Mouse (Mus musculus): ENCODE measurements around the gene Pik3r2.
"Not testable (repeated sequence)": the region's sequence is repeated elsewhere in the genome, so short reads cannot be mapped to it uniquely, and the experiment has no call there.

The Pik3r2 gene

GRCm38 (mm10) chr8:70776496-70777444 is at the start of gene Pik3r2:
Pik3r2 (minus strand) TSS chr8:70776713.
- DNase-seq (ENCODE audit: low spot score), result peak; percentile 95

GRCm38 (mm10) chr8:70825816-70826215 is 49.3 kb upstream of the Pik3r2 start:
- DNase-seq (ENCODE audit: low spot score), result no peak

GRCm38 (mm10) chr8:70823802-70824201 is 47.3 kb upstream of the Pik3r2 start:
- no peak for DNase-seq (ENCODE audit: low spot score)

- not testable (repeated sequence) for DNase-seq (ENCODE audit: low spot score)
Measured at GRCm38 (mm10) chr8:70822594-70822993, 46.1 kb upstream of the Pik3r2 start.

GRCm38 (mm10) chr8:70821992-70822391 is 45.5 kb upstream of the Pik3r2 start:
- DNase-seq (ENCODE audit: low spot score), result no peak

GRCm38 (mm10) chr8:70821399-70821962 is 45.0 kb upstream of the Pik3r2 start:
- peak; percentile 72 for DNase-seq (ENCODE audit: low spot score)

GRCm38 (mm10) chr8:70820101-70820935 is 43.8 kb upstream of the Pik3r2 start:
- no peak for DNase-seq (ENCODE audit: low spot score)

GRCm38 (mm10) chr8:70816679-70817078 is 40.2 kb upstream of the Pik3r2 start:
- peak; percentile 62 for DNase-seq (ENCODE audit: low spot score)

GRCm38 (mm10) chr8:70812885-70813284 is 36.4 kb upstream of the Pik3r2 start:
- DNase-seq (ENCODE audit: low spot score), result no peak

- DNase-seq (ENCODE audit: low spot score), result no peak
Measured at GRCm38 (mm10) chr8:70812055-70812454, 35.5 kb upstream of the Pik3r2 start.

- DNase-seq (ENCODE audit: low spot score), result no peak
Measured at GRCm38 (mm10) chr8:70810962-70811680, 34.6 kb upstream of the Pik3r2 start.

GRCm38 (mm10) chr8:70808955-70809701 is 32.6 kb upstream of the Pik3r2 start:
- DNase-seq (ENCODE audit: low spot score), result no peak

- DNase-seq (ENCODE audit: low spot score), result no peak
Measured at GRCm38 (mm10) chr8:70808239-70808638, 31.7 kb upstream of the Pik3r2 start, which contains the start of gene Il12rb1. Il12rb1 (plus strand) TSS chr8:70808449.

- DNase-seq (ENCODE audit: low spot score), result no peak
Measured at GRCm38 (mm10) chr8:70807304-70807703, 30.8 kb upstream of the Pik3r2 start.

- no peak for DNase-seq (ENCODE audit: low spot score)
Measured at GRCm38 (mm10) chr8:70806541-70806940, 30.0 kb upstream of the Pik3r2 start.

GRCm38 (mm10) chr8:70804481-70805206 is 28.1 kb upstream of the Pik3r2 start, which contains the start of gene Mast3:
Mast3 (minus strand) TSS chr8:70805054.
- peak; percentile 75 for DNase-seq (ENCODE audit: low spot score)

- DNase-seq (ENCODE audit: low spot score), result peak; percentile 45
Measured at GRCm38 (mm10) chr8:70803761-70804480, 27.4 kb upstream of the Pik3r2 start.

- DNase-seq (ENCODE audit: low spot score), result no peak
Measured at GRCm38 (mm10) chr8:70802786-70803510, 26.4 kb upstream of the Pik3r2 start.

GRCm38 (mm10) chr8:70801830-70802229 is 25.3 kb upstream of the Pik3r2 start:
- DNase-seq (ENCODE audit: low spot score), result no peak
